Mouse (Mus musculus): ENCODE results near the gene Atp2a2. TPM values are rescaled to one million over a fixed set of nuclear protein-coding genes. Genes with fewer than 3 reads are reported as not detected.
"Not testable (repeated sequence)": the region's sequence is repeated elsewhere in the genome, so short reads cannot be mapped to it uniquely, and the experiment has no call there.

Atp2a2 gene
- total RNA-seq, 2 experiments from 2014 or later, result 47.1 to 65.0 TPM

DNA sequence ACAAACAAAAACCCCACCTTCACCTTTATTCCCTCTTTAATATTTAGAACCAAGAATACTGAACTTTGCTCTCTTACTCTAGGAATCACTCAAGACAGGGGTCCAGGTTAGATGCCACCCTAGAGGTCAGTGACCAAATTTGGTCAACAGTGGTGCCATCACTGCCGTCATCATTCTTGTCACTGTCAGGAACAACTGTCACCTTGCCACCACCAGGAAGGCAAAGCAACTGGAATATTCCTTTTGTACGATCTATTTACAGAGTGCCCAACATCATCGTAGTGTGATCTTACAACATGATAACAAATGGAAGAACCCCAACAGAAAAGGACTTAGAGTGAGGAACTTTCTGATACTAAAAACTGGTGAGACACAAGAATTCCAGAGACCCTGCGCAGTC is 1.9 kb downstream of the Atp2a2 start:
- ATAC-seq (ENCODE audit: poor library complexity, severe bottlenecking), result no peak

DNA sequence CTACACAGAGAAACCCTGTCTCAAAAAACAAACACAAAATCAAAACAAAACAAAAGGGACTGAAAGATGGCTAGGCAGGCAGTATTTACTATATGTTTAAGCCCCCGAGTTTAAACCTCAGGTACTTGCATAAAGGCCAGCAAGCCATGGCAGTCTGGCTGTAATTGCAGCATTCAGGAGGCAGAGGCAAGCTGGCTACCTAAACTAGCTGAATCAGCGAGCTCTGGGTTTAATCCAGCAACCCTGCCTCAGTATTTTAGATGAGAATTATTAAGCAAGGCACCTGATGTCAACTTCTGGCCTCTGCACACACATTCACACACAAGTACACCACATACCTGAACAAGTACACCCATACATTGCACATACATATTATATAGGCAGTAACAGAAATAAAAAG is 4.0 kb downstream of the Atp2a2 start:
- no peak for ATAC-seq (ENCODE audit: poor library complexity, severe bottlenecking)

DNA sequence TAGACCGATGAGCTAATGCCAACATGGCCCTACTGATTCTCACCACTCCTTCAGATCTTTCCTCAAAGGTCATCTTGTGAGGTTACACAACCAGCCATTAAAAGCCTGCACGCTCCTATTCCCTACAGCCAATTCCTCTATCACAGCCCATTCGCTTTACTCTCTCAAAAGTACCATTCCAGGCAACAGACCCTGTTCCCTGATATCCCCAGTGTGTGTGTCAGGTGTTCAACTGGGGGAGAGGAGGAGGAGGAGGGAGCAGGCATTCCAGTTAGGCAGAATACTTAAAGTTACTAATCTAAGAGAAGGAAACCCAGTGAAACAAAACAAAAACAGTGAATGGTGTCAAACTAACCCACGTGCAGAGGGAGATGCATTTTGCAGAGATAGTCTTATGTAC is 5.0 kb downstream of the Atp2a2 start:
- ATAC-seq (ENCODE audit: poor library complexity, severe bottlenecking), result no peak

GRCm38 (mm10) chr5:122494449-122494848 is 7.6 kb downstream of the Atp2a2 start:
- no peak for ATAC-seq (ENCODE audit: poor library complexity, severe bottlenecking)

GRCm38 (mm10) chr5:122493035-122493434 is 9.0 kb downstream of the Atp2a2 start:
- no peak for ATAC-seq (ENCODE audit: poor library complexity, severe bottlenecking)

GRCm38 (mm10) chr5:122491385-122491784 is 10.6 kb downstream of the Atp2a2 start:
- ATAC-seq (ENCODE audit: poor library complexity, severe bottlenecking), result no peak

- no peak for ATAC-seq (ENCODE audit: poor library complexity, severe bottlenecking)
Measured at GRCm38 (mm10) chr5:122490148-122490547, 11.9 kb downstream of the Atp2a2 start.

GRCm38 (mm10) chr5:122487825-122488224 is 14.2 kb downstream of the Atp2a2 start:
- no peak for ATAC-seq (ENCODE audit: poor library complexity, severe bottlenecking)

GRCm38 (mm10) chr5:122486243-122486642 is 15.8 kb downstream of the Atp2a2 start:
- not testable (repeated sequence) for ATAC-seq (ENCODE audit: poor library complexity, severe bottlenecking)

- no peak for ATAC-seq (ENCODE audit: poor library complexity, severe bottlenecking)
Measured at GRCm38 (mm10) chr5:122482733-122483391, 19.2 kb downstream of the Atp2a2 start.

DNA sequence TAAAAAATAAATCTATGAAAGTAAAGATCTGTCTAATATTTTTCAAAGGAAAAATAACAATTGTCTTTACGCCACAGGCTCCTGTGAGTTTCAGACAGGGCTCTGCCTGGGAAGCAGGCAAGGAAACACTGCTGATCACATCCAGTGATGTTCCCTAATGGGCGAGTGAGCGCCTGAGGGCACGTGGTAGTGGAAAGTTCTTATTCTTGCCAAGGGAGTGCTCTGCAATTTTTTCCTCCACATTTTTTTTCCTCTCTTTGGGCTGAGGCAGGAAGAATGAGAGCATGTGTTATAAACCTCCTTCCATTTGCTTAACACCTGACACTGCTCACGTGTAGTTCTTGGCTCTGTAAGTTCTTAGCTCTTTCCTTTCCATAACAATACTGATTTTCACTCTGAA is 20.2 kb downstream of the Atp2a2 start:
- no peak for ATAC-seq (ENCODE audit: poor library complexity, severe bottlenecking)

DNA sequence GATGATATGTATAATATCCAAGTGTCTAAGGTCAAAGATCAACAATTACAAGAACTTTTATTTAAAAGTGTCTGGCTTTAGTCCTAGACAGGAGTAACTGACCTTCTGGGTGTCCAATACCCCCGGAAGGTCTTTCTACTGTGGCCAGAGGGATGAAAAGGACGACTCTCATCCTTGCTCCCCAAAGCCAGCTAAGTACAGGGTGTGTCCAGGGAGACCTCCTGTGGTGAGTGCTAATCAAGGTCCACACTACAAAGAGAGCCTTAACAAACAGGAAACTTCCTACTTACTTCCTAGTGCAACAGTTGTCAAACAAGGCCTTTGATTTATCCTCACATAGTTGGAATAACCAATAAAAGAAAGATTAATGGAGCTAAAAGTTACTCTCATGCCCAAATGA is 22.9 kb downstream of the Atp2a2 start:
- no peak for ATAC-seq (ENCODE audit: poor library complexity, severe bottlenecking)

DNA sequence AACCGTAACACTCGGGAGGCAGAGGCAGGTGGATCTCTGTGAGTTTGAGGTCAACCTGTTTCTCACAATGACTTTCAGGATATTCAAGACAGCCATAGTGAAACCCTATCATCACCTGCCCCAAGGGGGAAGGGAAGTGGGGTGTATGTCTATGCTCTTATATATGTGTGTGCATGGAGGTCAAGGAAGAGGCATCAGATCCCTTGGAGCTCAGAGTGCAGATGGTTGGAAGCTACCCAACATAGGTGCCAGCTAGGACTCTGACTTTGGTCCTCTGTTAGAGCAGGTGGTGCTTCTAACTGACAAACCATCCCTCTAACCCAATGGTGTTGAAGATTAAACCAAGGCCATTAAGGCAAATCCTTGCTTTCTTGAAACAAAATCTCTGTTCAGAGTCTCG is 24.5 kb downstream of the Atp2a2 start:
- ATAC-seq (ENCODE audit: poor library complexity, severe bottlenecking), result no peak

GRCm38 (mm10) chr5:122476078-122476477 is 25.9 kb downstream of the Atp2a2 start:
- ATAC-seq (ENCODE audit: poor library complexity, severe bottlenecking), result no peak

DNA sequence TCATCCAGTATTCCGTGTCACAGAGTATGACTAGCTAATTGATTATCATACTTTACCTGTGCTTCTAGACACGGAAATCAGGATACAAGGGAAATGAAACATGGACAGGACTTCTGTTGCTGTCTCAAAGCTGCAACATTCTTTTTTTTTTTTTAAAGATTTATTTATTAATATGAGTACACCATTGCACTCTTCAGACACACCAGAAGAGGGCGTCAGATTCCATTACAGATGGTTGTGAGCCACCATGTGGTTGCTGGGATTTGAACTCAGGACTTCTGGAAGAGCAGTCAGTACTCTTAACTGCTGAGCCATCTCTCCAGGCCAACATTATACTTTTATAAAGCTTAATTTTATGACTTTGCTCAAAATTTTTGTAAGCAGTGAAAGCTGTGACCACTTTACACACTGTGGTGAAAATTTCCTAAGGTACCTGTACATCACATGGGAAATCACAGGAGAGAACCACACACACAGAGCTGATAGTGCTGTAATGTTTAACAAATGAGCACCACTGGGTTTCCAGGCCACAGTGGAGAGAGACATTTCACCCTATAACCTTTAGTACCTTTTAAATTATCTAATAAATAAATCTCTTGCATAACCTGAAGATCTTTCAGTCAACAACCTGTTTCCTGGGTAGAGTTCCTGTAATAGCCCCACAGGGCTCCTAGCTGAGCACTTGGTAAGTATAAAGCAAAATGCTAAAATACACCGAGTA is 27.2 kb downstream of the Atp2a2 start:
- ATAC-seq (ENCODE audit: poor library complexity, severe bottlenecking), result no peak

DNA sequence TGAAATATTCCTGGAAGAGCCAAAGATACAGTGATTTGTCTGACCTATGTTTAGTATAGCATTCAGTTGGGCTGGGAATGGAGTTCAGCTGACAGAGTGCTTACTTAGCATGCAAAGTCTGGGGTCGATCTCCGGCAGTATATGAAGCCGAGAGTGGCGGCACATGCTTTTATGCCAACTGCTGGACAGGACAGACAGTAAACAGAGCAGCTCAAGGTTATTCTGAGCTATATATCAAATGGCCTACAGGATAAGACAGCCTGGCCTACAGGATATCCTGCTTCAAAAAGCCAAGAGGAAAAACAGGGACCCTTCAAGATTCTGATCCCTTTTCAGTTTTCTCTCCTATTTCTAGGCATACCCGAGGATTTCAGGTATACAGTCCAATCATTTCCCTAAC is 30.4 kb downstream of the Atp2a2 start:
- no peak for ATAC-seq (ENCODE audit: poor library complexity, severe bottlenecking)

DNA sequence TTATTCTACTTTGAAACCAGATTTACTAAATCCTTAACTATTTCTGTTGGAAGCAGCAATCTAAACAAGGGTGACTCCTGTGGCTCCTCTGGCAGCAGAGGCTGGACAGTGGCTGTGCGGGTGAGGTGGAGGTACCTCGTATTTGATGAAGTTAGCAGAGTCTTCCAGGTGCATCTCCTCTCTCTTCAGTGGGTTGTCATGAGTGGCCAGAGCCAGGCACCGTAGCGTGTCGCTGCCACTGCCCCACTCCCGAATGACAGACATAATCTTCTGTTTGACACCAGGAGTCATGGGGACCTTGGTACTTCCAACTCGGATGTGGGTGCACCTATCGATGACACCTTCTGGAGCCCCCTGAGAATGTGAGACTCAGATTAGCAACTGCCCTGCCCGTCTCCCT is 40.6 kb downstream of the Atp2a2 start:
- ATAC-seq (ENCODE audit: poor library complexity, severe bottlenecking), result no peak

DNA sequence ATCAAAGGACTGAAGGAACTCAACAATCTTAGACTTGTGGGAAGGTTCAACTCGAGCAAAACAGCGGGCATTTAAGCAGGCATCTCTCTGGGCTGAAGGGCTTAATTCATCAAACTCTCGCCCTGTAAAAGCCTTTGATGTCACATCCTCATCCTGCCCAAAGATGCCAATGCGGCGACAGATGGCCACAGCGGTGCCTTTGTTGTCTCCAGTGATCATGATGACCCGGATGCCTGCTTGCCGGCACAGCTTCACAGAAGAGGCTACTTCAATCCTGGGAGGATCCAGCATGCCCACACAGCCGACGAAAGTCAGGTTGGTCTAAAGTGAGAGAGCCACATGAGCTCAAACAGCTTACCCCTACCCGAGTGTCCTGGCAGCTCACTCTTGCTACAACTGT is 41.4 kb downstream of the Atp2a2 start:
- no peak for ATAC-seq (ENCODE audit: poor library complexity, severe bottlenecking)

GRCm38 (mm10) chr5:122459335-122459734 is 42.7 kb downstream of the Atp2a2 start:
- ATAC-seq (ENCODE audit: poor library complexity, severe bottlenecking), result no peak

- ATAC-seq (ENCODE audit: poor library complexity, severe bottlenecking), result no peak
Measured at GRCm38 (mm10) chr5:122458066-122458465, 44.0 kb downstream of the Atp2a2 start.

- ATAC-seq (ENCODE audit: poor library complexity, severe bottlenecking), result not testable (repeated sequence)
Measured at GRCm38 (mm10) chr5:122457054-122457453, 45.0 kb downstream of the Atp2a2 start.

GRCm38 (mm10) chr5:122455584-122455983 is 46.4 kb downstream of the Atp2a2 start:
- ATAC-seq (ENCODE audit: poor library complexity, severe bottlenecking), result no peak

GRCm38 (mm10) chr5:122454883-122455282 is 47.1 kb downstream of the Atp2a2 start:
- ATAC-seq (ENCODE audit: poor library complexity, severe bottlenecking), result no peak
